8 mouse cellular contexts compared by ENCODE assay signal in the genomic region with DNA sequence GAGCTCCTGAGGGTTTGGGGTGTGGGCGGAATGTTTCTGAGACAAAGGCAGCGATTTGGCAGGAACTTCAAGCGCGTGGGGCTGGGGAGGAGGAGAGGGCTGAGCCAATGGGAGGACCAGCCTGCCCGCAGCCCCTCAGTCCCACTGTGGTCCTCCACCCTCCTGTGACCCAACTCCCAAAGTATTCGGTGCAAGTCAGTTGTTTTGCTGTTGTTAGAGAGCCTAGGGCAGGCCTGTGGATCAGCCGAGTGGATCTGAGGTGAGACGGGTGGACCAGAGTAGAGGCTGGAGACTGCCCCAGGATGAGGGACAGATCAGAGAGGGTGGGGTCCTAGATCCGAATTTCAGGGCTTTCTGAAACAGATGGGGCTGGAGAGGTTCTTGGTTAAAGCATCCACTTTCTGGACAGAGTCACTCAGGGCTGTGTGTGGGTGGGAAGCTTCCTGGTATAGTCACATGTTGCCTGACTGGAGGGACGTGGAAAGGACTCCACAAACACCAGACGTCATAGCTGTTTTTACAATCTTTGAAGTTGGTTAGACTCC.
DNase-seq lines count a peak whose midpoint lies in the region; ATAC-seq and TF ChIP-seq lines count a peak whose summit lies in the region.

No protein-coding gene starts in this region.

- ATAC-seq in hindbrain, embryonic 13.5 days (ENCODE audit: low FRiP score), result peak; percentile 88
- ATAC-seq in lung, embryonic 16.5 days (ENCODE audit: low read depth), result peak; percentile 96

- TF ChIP-seq POLR2A in olfactory bulb, adult 2 months (IDR thresholded peaks at IDR 0.05; ENCODE audit: insufficient read depth, low read depth, low read length), result no peak

- H3K9ac ChIP-seq in ES-E14 (ENCODE audit: insufficient read depth, low read depth, low read length, poor library complexity, severe bottlenecking), result no peak overlapping the region
- peak overlapping the region; percentile 65; the same call in 1 of the 2 replicates for H3K9ac ChIP-seq in hindbrain, embryonic 13.5 days
- H3K9ac ChIP-seq in lung, embryonic 16.5 days (ENCODE audit: low read length), result peak overlapping the region; percentile 72

- H3K4me2 ChIP-seq in hindbrain, embryonic 13.5 days, result peak overlapping the region; percentile 58
- peak overlapping the region; percentile 56 for H3K4me2 ChIP-seq in lung, embryonic 16.5 days (ENCODE audit: low read depth, low read length)

- WGBS in hindbrain, embryonic 13.5 days, result 32% methylated on average over 11 of the region's 11 CpGs
- 5% methylated on average over 11 of the region's 11 CpGs for WGBS in lung, embryonic 16.5 days
- 5% methylated on average over 11 of the region's 11 CpGs for WGBS in olfactory bulb, adult 2 months

- no peak for TF ChIP-seq CTCF in olfactory bulb, adult 2 months (IDR thresholded peaks at IDR 0.05; ENCODE audit: insufficient read depth, low read depth, low read length)

- no peaks in the 10 kb centered on the region for H3K36me3 ChIP-seq in ES-E14 (ENCODE audit: control insufficient read depth, insufficient read depth, low read length, poor library complexity, severe bottlenecking)
- no peaks in the 10 kb centered on the region for H3K36me3 ChIP-seq in hindbrain, embryonic 13.5 days
- no peaks in the 10 kb centered on the region for H3K36me3 ChIP-seq in lung, embryonic 16.5 days (ENCODE audit: control insufficient read depth, insufficient read depth, low read length)

- H3K4me1 ChIP-seq in ES-E14 (ENCODE audit: control insufficient read depth in 2 of 2, insufficient read depth in 2 of 2, low read length in 2 of 2, poor library complexity in 1 of 2), result peaks cover 5 to 11% of the 10 kb centered on the region in 2 experiments; a peak in 3 of 4 replicates
- H3K4me1 ChIP-seq in hindbrain, embryonic 13.5 days (replicated peaks), result peaks cover 10% of the 10 kb centered on the region
- H3K4me1 ChIP-seq in lung, embryonic 16.5 days (replicated peaks; ENCODE audit: control insufficient read depth, insufficient read depth, low read length), result 0 out of 2 replicates have a peak, but pooled peaks cover 8% of the 10 kb centered on the region
- H3K4me1 ChIP-seq in olfactory bulb, adult 2 months (ENCODE audit: control insufficient read depth, insufficient read depth, low read length), result peaks cover 16% of the 10 kb centered on the region

- no peak overlapping the region for H3K27ac ChIP-seq in ES-E14 (ENCODE audit: insufficient read depth, low read depth, low read length, poor library complexity, severe bottlenecking)
- no peak overlapping the region for H3K27ac ChIP-seq in hindbrain, embryonic 13.5 days
- peak overlapping the region; percentile 97 for H3K27ac ChIP-seq in lung, embryonic 16.5 days (ENCODE audit: low read length)
- H3K27ac ChIP-seq in olfactory bulb, adult 2 months (ENCODE audit: insufficient read depth, low read depth, low read length), result peak overlapping the region; percentile 93

- peak; percentile 69 for DNase-seq in ES-E14 (ENCODE audit: low read depth, low spot score)
- peak; percentile 16 to 27 for DNase-seq in cerebellum, postnatal 25 days
- DNase-seq in gastrocnemius, adult 18-20 months (ENCODE audit: low spot score), result peak; percentile 65
- DNase-seq in layer of hippocampus, postnatal 14 days (ENCODE audit: low spot score in 2 of 2), result peak; percentile 46 to 69
- DNase-seq in urinary bladder, postnatal 4 days (ENCODE audit: low spot score in 2 of 2), result peak; percentile 75 to 76

- H3K9me3 ChIP-seq in ES-E14 (ENCODE audit: control insufficient read depth, insufficient read depth, low read depth, low read length), result no peaks in the 10 kb centered on the region
- no peaks in the 10 kb centered on the region for H3K9me3 ChIP-seq in hindbrain, embryonic 13.5 days
- H3K9me3 ChIP-seq in lung, embryonic 16.5 days (ENCODE audit: control insufficient read depth, low read length), result no peaks in the 10 kb centered on the region

- in situ Hi-C loops in ES-E14 (cut with MboI; ENCODE audit: low sequenced_read_pairs in 2 of 2, unreplicated experiment in 2 of 2), result no loop called here

- H3K4me3 ChIP-seq in ES-E14 (ENCODE audit: insufficient read depth in 1 of 2, low read depth in 1 of 2, low read length in 2 of 2, poor library complexity in 1 of 2, severe bottlenecking in 1 of 2), result peak overlapping the region; percentile 6 to 43; a peak in 3 of 4 replicates
- H3K4me3 ChIP-seq in hindbrain, embryonic 13.5 days, result peak overlapping the region; percentile 39
- H3K4me3 ChIP-seq in lung, embryonic 16.5 days (ENCODE audit: low read length), result peak overlapping the region; percentile 49
- peak overlapping the region; percentile 30 for H3K4me3 ChIP-seq in olfactory bulb, adult 2 months (ENCODE audit: insufficient read depth, low read depth, low read length)

- no peaks in the 10 kb centered on the region for H3K27me3 ChIP-seq in hindbrain, embryonic 13.5 days
- no peaks in the 10 kb centered on the region for H3K27me3 ChIP-seq in lung, embryonic 16.5 days (ENCODE audit: control insufficient read depth, insufficient read depth, low read depth, low read length)

TF ChIP-seq in ES-E14, 5 proteins besides CTCF, POLR2A, EP300 and RAD21:
- no peak for TF ChIP-seq CHD2 (IDR thresholded peaks at IDR 0.05; ENCODE audit: low read depth, low read length)
- no peak for TF ChIP-seq ZC3H11A (IDR thresholded peaks at IDR 0.05; ENCODE audit: borderline replicate concordance, low read depth, low read length)
- TF ChIP-seq MAFK (IDR thresholded peaks at IDR 0.05; ENCODE audit: insufficient read depth, low read depth, low read length), result no peak
- TF ChIP-seq HCFC1 (IDR thresholded peaks at IDR 0.05; ENCODE audit: borderline replicate concordance, insufficient read depth, low read length), result no peak
- no peak for TF ChIP-seq ZNF384 (IDR thresholded peaks at IDR 0.05; ENCODE audit: low read depth, low read length)

Comparison
In these comparisons a context has a peak if more than half of its experiments do, and no peak if none do; other contexts are left out.
1. DNase-seq: peak in every context shown above with its lines; median percentile 76 in urinary bladder, postnatal 4 days; 69 in ES-E14; 65 in gastrocnemius, adult 18-20 months; 58 in layer of hippocampus, postnatal 14 days; 22 in cerebellum, postnatal 25 days.
2. H3K27ac ChIP-seq: peak in lung, embryonic 16.5 days (single experiment) and olfactory bulb, adult 2 months (single experiment); none in ES-E14 (single experiment) and hindbrain, embryonic 13.5 days (single experiment).
3. Peak in every context shown above with its lines, with median percentiles within 50 percentile points of each other: H3K4me3 ChIP-seq.